Mouse (Mus musculus) common myeloid progenitor, adult 5-6 weeks (primary cell): ENCODE data around the gene Parva. TPM values are rescaled to one million over a fixed set of nuclear protein-coding genes. Genes with fewer than 3 reads are reported as not detected.

Source experiments
- ATAC-seq: replicated peaks from 2 replicates; pipeline ENCODE4 v1.8.0; 2016; ENCODE audit warnings: low read depth, mild to moderate bottlenecking, moderate TSS enrichment, inconsistent platforms; ENCODE audit not compliant: poor library complexity, severe bottlenecking
- total RNA-seq: library from RNA; stranded (forward); fragments of 200-1000, 187-1606 nt; gene quantifications from 2 replicates; pipeline ENCODE4 v1.2.3, GENCODE M21; 2017

Gene Parva
- total RNA-seq, 1 experiment from 2014 or later = not detected

DNA sequence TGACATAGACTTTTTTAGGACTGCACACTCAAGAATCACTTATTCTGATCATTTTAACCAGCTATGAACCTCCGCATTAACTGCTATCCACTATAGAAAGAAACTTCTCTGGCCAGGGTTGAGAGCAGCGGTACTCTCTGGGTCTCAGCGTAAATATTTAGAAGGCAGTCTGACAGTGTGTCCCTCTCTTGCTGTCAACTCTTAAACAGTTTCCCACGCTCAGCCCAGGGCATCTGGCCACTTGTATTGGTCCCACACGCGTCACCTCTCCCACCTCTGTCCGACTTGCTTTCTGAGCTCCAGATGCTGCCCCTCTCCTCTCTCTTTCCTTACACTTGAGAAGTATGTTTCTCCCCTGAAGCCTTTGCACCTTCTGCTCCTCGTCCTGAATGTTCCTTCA is 81.8 kb downstream of the Parva start:
- no peak for ATAC-seq

DNA sequence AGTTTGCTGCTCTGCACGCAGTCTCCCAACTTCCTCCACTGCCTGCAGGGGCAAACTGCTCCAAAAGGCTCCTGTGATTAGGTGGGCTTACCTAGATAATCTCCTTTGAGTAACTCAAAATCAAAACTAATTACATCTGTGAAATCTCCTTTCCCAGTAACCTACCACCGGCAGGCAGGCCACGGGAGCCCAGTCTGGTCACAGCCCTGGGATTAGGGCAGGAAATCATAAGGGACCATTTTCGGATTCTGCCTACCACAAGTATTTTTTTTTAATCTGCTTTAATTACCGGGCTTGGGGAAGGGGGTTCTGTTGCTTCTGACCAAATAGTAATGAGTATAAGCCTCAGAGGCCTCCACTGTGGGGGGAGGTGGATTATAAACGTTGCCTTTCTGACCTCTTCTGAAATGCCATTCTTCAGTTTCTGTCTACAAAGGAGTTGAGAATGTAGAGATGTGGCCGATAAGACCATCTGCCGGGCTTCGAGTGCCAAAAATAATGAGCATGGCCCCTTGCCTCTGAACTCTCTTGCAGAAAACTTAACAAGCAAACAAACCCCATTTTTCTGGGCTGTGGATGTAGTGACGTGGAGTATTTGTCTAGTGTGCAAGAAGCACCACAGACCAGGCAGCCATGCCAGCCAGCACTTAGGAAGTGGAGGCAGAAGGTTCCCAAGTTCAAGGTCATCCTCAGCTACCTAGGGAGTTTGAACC is 83.2 kb downstream of the Parva start:
- no peak for ATAC-seq

DNA sequence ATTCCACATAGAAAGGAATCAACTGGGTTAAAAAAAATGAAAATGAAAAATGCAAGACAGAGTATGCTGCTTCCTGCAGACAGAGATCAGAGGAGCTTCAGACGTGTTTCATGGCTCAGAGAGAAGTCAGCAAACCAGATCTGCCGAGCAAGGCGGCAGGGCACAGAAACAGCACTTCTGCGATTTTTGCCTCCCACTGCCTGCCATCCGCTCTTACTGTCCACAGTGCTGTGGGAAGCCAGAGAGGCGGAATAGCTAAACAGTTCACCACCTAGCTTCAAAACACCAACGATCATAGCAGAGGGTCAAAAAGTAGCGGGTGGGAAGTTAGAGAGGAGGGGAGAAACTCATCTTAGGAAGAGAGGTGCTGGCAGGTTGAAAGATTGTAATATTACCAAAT is 84.0 kb downstream of the Parva start:
- no peak for ATAC-seq

DNA sequence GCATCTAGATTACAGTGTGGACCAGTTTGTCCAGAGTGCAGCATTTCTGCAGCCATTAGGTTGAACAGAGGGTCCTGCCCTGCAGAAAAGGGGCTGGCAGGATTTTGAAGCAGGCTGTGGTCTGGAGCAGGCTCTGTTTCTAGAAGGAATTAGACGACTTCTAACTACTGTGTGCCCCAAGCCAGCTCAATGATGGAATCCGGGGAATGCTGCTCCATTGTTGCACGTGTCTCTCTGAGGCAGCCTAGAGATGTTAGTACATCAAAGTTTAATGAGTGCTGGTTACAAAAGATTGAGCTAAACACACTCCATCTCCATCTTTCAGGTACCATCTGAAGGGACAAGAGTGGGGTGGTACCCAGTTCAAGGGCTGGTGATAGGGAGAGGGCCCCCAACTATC is 85.0 kb downstream of the Parva start:
- no peak for ATAC-seq

DNA sequence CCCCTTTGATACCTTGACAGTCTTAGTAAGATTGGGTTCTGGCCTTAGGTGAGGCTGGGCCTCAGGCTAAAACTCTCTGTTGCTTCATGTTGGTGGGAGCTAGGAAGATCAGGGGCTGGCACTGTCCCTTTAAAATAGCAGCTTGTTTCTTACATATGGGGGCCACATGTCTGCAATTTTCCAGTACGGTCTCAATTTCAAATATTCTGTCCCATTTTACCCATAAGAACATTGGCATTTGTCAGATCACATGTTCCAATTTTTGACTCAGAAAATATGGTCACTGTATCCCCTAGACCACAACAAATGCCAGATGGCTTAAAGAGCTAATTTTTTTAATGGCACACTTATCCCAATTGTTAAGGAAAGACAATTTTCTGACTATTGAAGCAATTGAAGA is 85.6 kb downstream of the Parva start:
- ATAC-seq = no peak

DNA sequence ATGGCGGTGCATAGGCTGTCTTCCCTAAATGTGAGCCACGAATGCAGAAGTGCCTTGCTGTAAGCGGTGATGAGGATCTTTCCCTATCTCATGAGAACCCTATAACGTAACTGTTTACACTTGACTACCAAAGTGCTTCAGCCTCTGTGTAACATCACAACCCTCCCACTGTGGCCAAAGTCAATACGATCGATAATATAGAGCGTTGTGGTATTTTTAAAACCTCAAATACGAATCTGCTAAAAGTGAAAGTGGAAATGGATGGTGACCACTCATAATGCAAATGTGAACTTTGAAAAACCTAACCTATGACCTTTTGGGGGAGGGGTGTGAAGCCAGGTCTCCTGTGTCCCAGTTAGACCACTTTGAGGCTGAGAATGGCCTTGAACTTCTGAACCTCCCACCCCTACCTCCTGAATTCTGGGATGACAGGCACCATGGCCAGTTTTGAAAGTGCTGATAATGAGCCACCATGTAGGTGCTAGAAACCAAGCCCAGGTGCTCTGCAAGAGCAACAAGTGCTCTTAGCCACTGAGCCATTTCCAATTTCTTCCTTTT is 87.4 kb downstream of the Parva start:
- ATAC-seq = 0 out of 2 replicates have a peak, but pooled peaks have one; percentile 36

DNA sequence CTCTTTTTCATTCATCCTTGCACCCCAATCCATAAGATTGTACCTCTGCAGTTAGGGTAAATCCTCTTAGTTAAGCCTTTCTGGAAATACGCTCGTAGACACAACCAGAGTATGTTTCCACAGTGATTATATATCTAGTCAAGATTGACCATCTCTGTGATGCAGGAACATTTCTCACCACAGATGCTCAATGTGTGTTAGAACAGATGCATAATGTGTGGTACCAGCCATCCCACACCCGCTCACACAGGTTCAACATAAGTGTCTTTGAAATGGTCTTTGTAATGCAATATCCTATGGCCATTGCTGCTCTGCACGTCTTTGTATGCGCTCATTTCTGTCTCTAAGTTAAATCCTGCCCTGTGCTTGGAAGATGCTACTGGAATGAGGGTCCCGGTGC is 98.2 kb downstream of the Parva start:
- ATAC-seq = no peak

GRCm38 (mm10) chr7:112526226-112526625 is 98.9 kb downstream of the Parva start:
- no peak for ATAC-seq

GRCm38 (mm10) chr7:112527230-112527629 is 99.9 kb downstream of the Parva start:
- ATAC-seq = no peak

DNA sequence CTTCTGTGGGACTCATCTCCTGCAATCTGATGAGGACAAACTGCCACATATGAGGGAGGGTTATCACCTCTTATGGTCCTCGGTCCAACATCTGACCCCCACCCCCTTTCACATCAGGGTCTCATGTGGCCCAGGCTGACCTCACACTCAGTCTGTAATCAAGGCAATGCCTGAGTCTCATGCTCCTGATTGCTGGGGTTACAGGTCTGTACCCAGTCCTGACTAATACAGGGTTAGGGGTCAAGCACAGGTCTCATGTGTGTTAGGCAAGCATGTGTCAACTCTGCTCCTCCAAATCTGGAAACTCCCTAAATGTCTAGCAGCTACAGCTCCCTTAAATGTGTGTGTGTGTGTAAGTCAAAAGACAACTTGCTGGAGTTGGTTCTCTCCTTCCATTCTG is 100.8 kb downstream of the Parva start:
- ATAC-seq = no peak

- ATAC-seq = no peak
These were observed 101.5 kb downstream of the Parva start for GRCm38 (mm10) chr7:112528582-112529360.

DNA sequence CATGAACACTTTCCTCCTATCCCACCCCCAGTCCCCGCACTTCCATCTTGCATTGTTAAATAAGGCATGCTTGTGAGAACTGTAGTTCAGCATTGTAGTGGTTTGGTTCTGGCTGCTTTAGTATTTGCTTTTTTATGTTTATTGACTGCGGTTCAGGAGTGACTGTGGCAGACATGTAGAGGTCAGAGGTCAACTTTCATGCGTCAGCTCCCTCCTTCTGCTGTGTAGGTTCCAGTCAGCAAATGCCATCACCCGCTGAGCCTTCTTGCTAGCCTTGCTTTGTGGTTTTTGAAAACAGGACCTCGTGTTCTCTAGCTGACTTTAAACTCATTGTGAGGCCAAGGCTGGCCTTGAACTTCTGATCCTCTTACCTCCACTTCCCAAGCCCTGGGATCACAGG is 103.6 kb downstream of the Parva start:
- ATAC-seq = no peak

DNA sequence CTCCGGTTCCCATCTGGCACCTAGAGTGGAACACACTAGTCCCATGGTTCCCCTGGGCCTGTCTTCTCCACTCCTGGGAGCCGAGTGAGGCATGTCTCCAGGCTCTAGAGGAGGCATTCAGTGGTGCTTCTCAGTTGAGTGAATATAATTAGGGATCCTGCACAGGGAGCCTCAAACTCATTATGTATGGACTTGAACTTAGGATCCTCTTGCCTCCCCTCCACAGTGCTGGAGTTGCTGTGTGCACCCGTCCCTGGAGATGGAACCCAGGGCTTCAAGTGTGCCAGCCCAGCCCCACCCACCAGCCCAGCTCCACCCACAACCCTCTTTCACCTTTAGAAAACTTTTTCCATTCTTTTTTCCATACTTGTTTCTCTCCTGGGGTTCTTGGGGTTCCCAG is 106.8 kb downstream of the Parva start:
- ATAC-seq = no peak

GRCm38 (mm10) chr7:112535408-112535921 is 108.2 kb downstream of the Parva start:
- ATAC-seq = no peak

DNA sequence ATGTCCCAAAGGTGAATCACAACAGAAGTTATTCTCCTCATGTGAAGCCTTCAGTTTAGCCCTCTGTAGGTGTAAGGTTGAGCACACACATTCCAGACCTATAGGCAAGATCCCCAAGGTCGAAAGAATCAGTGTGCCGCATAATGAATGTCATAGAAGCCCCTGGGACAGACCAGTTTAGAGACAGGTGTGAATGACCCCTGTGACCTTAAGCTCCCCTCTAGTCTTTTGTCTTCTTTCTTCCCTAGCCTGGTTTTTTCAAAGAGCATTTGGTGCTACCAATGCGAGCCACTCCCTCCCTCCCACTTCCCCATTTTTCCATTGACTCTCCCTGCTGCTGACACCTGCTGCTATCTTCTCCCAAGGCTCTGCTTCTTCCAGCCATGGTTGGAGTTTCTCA is 121.8 kb downstream of the Parva start:
- no peak for ATAC-seq

DNA sequence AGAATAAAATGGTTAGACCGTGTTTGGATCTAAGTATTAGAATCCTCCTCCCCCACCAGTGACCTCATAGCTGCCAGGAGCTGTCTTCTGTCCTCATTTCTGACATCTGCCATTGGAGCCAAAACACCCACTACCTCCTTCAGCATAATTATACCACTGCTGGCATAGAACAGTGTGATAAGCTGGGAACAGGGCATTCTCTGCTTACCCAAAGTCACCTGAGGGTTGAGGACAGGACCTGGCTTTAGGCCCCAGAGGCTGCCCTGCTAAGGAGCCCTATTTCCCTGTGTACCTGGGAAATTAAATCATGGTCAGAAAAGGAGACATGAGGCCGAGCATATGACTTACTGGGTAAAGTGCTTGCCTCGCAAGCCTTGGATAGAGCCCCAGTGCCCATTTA is 134.2 kb downstream of the Parva start:
- ATAC-seq = no peak

DNA sequence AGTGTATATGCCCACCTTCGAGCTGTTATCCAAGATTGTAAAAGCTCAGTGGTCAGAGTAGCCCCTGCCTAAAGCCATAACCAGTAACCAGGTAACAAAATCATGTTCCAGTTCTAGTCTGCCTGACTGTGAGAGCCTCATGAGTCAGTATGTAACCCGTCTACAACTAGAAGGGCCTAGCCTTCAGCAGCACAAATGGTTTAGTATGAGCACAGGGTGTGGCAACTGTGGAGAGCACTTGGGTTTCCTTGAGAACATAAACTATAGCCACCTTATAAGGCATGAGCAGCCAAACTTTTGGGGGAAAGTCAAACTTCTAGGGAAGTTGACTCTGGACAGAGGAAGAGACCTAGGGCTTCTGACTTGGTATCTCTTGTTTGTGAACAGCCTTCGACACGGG is 139.7 kb downstream of the Parva start:
- ATAC-seq = no peak

- ATAC-seq = no peak
These were observed 141.7 kb downstream of the Parva start for GRCm38 (mm10) chr7:112568961-112569360.

- no peak for ATAC-seq
These were observed 154.3 kb downstream of the Parva start for GRCm38 (mm10) chr7:112581621-112582020.

GRCm38 (mm10) chr7:112582882-112583405 is 155.6 kb downstream of the Parva start:
- no peak for ATAC-seq

- no peak for ATAC-seq
These were observed 160.1 kb downstream of the Parva start for GRCm38 (mm10) chr7:112587449-112587848.
